Mouse (Mus musculus): Measurements from ENCODE around the gene Sprtn. TPM values are rescaled to one million over a fixed set of nuclear protein-coding genes. Genes with fewer than 3 reads are reported as not detected.

The Sprtn gene
- polyA plus RNA-seq (2015; fragmentation: Nextera tagmentation; extraction: Ambion mirVana) = 8.4 and 8.5 TPM in 2 replicates

- peak within 1 kb of the TSS; percentile 90 for H3K4me2 ChIP-seq (replicated peaks)
- peak within 1 kb of the TSS; percentile 88 for H3K4me3 ChIP-seq (replicated peaks)
- no peaks in the 10 kb centered on the region for H3K9me3 ChIP-seq
- peaks cover 23% of the 10 kb centered on the region for H3K4me1 ChIP-seq (replicated peaks)
- ATAC-seq = peak; percentile 93
- H3K9ac ChIP-seq = peak within 1 kb of the TSS; percentile 79
- no peaks in the 10 kb centered on the region for H3K27me3 ChIP-seq (replicated peaks)
- H3K27ac ChIP-seq = peak within 1 kb of the TSS; percentile 77
- H3K36me3 ChIP-seq = peaks cover 30% of the 10 kb centered on the region
- under 1% methylated on average over 114 of the region's 114 CpGs for WGBS
Observed at GRCm38 (mm10) chr8:124897386-124898250, at the start of gene Sprtn, which contains the start of gene Exoc8. Sprtn (plus strand) TSS chr8:124897886. Exoc8 (minus strand) TSS chr8:124897705.

DNA sequence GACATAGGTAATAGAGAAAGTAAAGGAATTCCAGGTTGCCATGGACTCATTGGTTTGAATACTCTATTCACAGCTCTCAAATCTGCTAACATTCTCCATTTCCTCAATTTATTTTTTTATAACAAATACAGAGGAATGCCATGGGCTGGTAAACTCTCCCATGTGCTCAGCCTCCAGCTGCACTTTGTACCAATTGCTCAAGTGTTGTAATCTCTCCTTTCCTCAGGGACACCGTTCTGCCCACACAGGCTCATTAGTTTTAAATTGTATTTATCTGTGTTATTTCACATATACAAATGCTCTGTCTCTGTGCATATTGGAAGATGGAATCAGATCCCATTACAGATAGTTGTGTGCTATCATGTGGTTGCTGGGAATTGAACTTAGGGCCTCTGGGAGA is 44.2 kb upstream of the Sprtn start:
- no peak for ATAC-seq
- WGBS = 91% methylated on average over 1 of the region's 1 CpGs
- H3K4me1 ChIP-seq (replicated peaks) = no peaks in the 10 kb centered on the region
- H3K4me3 ChIP-seq (replicated peaks) = no peak overlapping the region
- H3K9me3 ChIP-seq = peaks cover 12% of the 10 kb centered on the region; the same call in 1 of the 2 replicates
- H3K36me3 ChIP-seq = peaks cover 49% of the 10 kb centered on the region
- no peak overlapping the region for H3K27ac ChIP-seq
- no peak overlapping the region for H3K9ac ChIP-seq
- no peaks in the 10 kb centered on the region for H3K27me3 ChIP-seq (replicated peaks)
- no peak overlapping the region for H3K4me2 ChIP-seq (replicated peaks)

DNA sequence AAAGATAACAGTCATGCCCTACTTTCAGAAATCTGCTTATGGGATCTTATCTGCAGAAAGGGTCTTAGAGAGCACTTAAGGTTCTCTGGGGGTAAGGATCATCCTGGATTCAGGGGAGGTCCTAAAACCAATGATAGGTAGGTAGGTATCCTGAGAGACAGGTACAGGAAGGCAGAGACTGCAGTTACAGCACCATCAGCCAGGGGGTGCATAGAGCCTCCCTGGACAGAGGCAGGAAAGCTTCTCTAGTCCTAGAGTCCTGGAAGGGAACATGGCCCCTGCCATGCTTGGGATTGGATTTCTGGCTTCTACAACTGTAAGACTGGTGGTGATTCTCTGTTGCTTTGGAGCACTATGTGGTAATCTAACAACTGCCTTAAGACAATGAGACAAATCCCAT is 38.2 kb upstream of the Sprtn start:
- Histone ChIP-seq H3K4me2 (replicated peaks) (no peak overlapping the region), H3K36me3 (peaks cover 50% of the 10 kb centered on the region), H3K9ac (no peak overlapping the region), H3K4me3 (replicated peaks) (no peak overlapping the region), H3K4me1 (replicated peaks) (peaks cover 4% of the 10 kb centered on the region; the same call in 1 of the 2 replicates), H3K27me3 (replicated peaks) (no peaks in the 10 kb centered on the region), H3K27ac (no peak overlapping the region), H3K9me3 (0 out of 2 replicates have a peak, but pooled peaks cover 6% of the 10 kb centered on the region)
- no peak for ATAC-seq

- Histone ChIP-seq H3K4me3 (replicated peaks) (no peak overlapping the region), H3K36me3 (peaks cover 43% of the 10 kb centered on the region)
- no peak for ATAC-seq
Observed at GRCm38 (mm10) chr8:124860188-124860587, 37.5 kb upstream of the Sprtn start.

DNA sequence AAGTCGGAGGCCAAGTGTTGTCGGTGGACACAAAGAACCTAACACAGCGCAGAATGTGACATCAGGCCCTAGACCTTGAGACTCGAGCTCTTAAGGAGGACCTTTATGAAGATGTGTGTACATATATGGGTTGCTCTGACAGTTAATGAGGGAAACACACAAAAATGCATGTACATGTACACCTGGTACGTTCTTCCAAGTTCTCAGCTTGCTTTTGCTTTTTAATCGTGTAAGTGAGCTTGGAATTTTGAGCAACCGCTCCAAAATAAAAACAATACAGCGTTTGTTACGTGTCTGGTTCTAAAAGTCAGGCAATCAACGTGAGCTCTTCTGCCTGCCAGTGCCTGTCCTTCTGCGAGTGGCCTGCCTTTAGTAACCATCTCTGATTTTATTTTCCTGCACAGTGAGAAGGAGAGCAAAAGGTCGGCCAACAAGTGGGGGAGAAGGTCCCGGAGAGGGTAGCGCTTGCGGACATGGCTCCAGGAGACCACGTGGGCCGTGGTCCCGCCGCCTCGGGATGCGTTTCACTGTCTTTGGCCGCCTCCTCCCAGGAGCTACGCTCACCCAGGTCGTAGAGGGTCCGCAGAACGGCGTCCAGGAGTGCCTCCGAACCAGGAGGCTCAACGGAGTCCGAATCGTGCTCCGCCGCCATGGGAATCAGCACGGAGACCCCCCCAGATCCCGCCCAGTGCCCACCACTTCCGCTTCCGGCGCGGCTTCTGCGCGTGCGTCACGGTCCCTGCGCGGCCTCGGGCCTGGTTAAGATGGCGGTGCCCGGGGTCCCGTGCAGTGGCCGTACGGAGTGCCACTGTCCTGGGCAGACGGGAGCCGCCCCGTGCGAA is 35.1 kb upstream of the Sprtn start, which contains the start of the genes Gnpat and 2810004N23Rik:
Gnpat (plus strand) TSS at position 713 of the 842 bp plus-strand sequence.
2810004N23Rik (minus strand) TSS at position 800 of the 842 bp plus-strand sequence.
- H3K4me2 ChIP-seq (replicated peaks) = peak within 1 kb of the TSS; percentile 77
- peaks cover 23% of the 10 kb centered on the region for H3K36me3 ChIP-seq
- H3K4me1 ChIP-seq (replicated peaks) = peaks cover 4% of the 10 kb centered on the region; the same call in 1 of the 2 replicates
- H3K9ac ChIP-seq = peak within 1 kb of the TSS; percentile 96
- peak; percentile 98 for ATAC-seq
- H3K27me3 ChIP-seq (replicated peaks) = no peaks in the 10 kb centered on the region
- WGBS = 2% methylated on average over 55 of the region's 55 CpGs
- H3K27ac ChIP-seq = peak within 1 kb of the TSS; percentile 93
- peak within 1 kb of the TSS; percentile 81 for H3K4me3 ChIP-seq (replicated peaks)
- no peaks in the 10 kb centered on the region for H3K9me3 ChIP-seq

More at GRCm38 (mm10) chr8:124860188-124860587, 37.5 kb upstream of the Sprtn start:
- Histone ChIP-seq H3K27ac (no peak overlapping the region), H3K4me2 (replicated peaks) (no peak overlapping the region), H3K9ac (no peak overlapping the region), H3K9me3 (0 out of 2 replicates have a peak, but pooled peaks cover 4% of the 10 kb centered on the region), H3K27me3 (replicated peaks) (no peaks in the 10 kb centered on the region), H3K4me1 (replicated peaks) (peaks cover 4% of the 10 kb centered on the region; the same call in 1 of the 2 replicates)
- WGBS = 96% methylated on average over 3 of the region's 3 CpGs

- Histone ChIP-seq H3K27ac (peak overlapping the region; percentile 93), H3K36me3 (peaks cover 16% of the 10 kb centered on the region), H3K4me2 (replicated peaks) (peak overlapping the region; percentile 77), H3K9me3 (no peaks in the 10 kb centered on the region), H3K27me3 (replicated peaks) (no peaks in the 10 kb centered on the region), H3K9ac (peak overlapping the region; percentile 96), H3K4me3 (replicated peaks) (peak overlapping the region; percentile 81), H3K4me1 (replicated peaks) (peaks cover 4% of the 10 kb centered on the region; the same call in 1 of the 2 replicates)
- whole genome bisulfite sequencing = 0% methylated on average over 33 of the region's 33 CpGs
- peak; percentile 82 for ATAC-seq
Observed at GRCm38 (mm10) chr8:124863163-124863677, 34.5 kb upstream of the Sprtn start.

DNA sequence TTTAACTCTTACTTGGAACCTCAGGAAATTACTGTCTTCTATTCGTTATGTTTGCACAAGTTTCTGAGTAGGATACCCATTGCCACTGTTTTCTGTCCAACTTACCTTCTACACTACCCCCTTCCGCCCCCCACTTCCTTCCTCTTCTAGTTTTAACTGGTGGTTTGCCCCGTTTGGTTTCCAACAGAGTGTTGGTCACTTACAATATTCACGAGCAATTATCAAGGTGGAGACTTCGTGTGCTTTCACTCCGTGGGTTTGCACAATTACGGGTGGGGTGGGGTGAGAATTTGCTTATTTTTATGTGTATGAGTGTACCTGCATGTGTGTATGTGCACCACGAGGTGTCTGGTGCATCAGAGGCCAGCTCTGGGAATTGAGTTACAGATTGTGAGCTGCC is 34.0 kb upstream of the Sprtn start:
- H3K9me3 ChIP-seq = no peaks in the 10 kb centered on the region
- H3K27ac ChIP-seq = peak overlapping the region; percentile 93; the same call in 1 of the 2 replicates
- peak overlapping the region; percentile 77 for H3K4me2 ChIP-seq (replicated peaks)
- H3K36me3 ChIP-seq = peaks cover 13% of the 10 kb centered on the region; the same call in 1 of the 2 replicates
- no peak for ATAC-seq
- H3K27me3 ChIP-seq (replicated peaks) = no peaks in the 10 kb centered on the region
- peak overlapping the region; percentile 81 for H3K4me3 ChIP-seq (replicated peaks)
- WGBS = 8% methylated on average over 8 of the region's 8 CpGs
- peaks cover 4% of the 10 kb centered on the region; the same call in 1 of the 2 replicates for H3K4me1 ChIP-seq (replicated peaks)
- H3K9ac ChIP-seq = peak overlapping the region; percentile 96

DNA sequence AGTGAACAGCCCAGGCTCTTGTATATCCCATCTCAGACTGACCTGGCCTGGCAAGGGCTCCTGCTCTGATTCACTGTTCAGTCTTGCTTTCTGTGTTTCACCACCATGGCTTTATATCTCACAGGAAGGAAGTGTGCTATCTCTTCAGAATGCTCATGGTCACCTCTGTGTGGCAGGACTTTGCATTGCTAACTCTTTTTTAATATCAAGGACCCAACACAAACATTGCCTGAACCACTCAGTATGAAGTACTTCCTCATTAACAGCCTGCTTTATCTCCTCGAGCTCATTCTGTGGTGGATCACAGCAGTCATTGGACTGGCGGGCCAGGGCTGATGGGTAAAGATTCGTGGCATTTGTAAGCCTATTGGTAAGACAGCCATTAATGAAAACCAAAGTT is 31.0 kb upstream of the Sprtn start:
- peaks cover 6% of the 10 kb centered on the region; the same call in 1 of the 2 replicates for H3K36me3 ChIP-seq
- H3K9me3 ChIP-seq = no peaks in the 10 kb centered on the region
- H3K27me3 ChIP-seq (replicated peaks) = no peaks in the 10 kb centered on the region
- peaks cover 4% of the 10 kb centered on the region; the same call in 1 of the 2 replicates for H3K4me1 ChIP-seq (replicated peaks)
- ATAC-seq = no peak
- H3K4me3 ChIP-seq (replicated peaks) = no peak overlapping the region
- no peak overlapping the region for H3K9ac ChIP-seq
- no peak overlapping the region for H3K4me2 ChIP-seq (replicated peaks)
- H3K27ac ChIP-seq = no peak overlapping the region
- WGBS = 67% methylated on average over 3 of the region's 3 CpGs

- H3K27me3 ChIP-seq (replicated peaks) = no peaks in the 10 kb centered on the region
- H3K36me3 ChIP-seq = peaks cover 8% of the 10 kb centered on the region
- no peak overlapping the region for H3K9ac ChIP-seq
- no peaks in the 10 kb centered on the region for H3K9me3 ChIP-seq
- ATAC-seq = no peak
- H3K27ac ChIP-seq = no peak overlapping the region
- WGBS = 49% methylated on average over 2 of the region's 2 CpGs
- H3K4me1 ChIP-seq (replicated peaks) = peaks cover 4% of the 10 kb centered on the region; the same call in 1 of the 2 replicates
- no peak overlapping the region for H3K4me3 ChIP-seq (replicated peaks)
- H3K4me2 ChIP-seq (replicated peaks) = no peak overlapping the region
Observed at GRCm38 (mm10) chr8:124867126-124867525, 30.6 kb upstream of the Sprtn start.

GRCm38 (mm10) chr8:124869708-124870107 is 28.0 kb upstream of the Sprtn start:
- 76% methylated on average over 6 of the region's 6 CpGs for WGBS
- no peak overlapping the region for H3K27ac ChIP-seq
- no peak for ATAC-seq
- no peak overlapping the region for H3K4me2 ChIP-seq (replicated peaks)
- peaks cover 25% of the 10 kb centered on the region for H3K36me3 ChIP-seq
- H3K4me3 ChIP-seq (replicated peaks) = no peak overlapping the region
- H3K9ac ChIP-seq = no peak overlapping the region
- H3K9me3 ChIP-seq = no peaks in the 10 kb centered on the region
- no peaks in the 10 kb centered on the region; the same call in 1 of the 2 replicates for H3K4me1 ChIP-seq (replicated peaks)
- H3K27me3 ChIP-seq (replicated peaks) = no peaks in the 10 kb centered on the region

- H3K4me3 ChIP-seq (replicated peaks) = no peak overlapping the region
- no peaks in the 10 kb centered on the region for H3K4me1 ChIP-seq (replicated peaks)
- H3K27me3 ChIP-seq (replicated peaks) = no peaks in the 10 kb centered on the region
- H3K27ac ChIP-seq = no peak overlapping the region
- H3K4me2 ChIP-seq (replicated peaks) = no peak overlapping the region
- WGBS = 72% methylated on average over 7 of the region's 7 CpGs
- peak; percentile 65 for ATAC-seq
- no peak overlapping the region for H3K9ac ChIP-seq
- H3K9me3 ChIP-seq = no peaks in the 10 kb centered on the region
- peaks cover 32% of the 10 kb centered on the region for H3K36me3 ChIP-seq
Observed at GRCm38 (mm10) chr8:124871474-124871873, 26.2 kb upstream of the Sprtn start.

Data from intestine, embryonic 15.5 days (tissue).